Mouse (Mus musculus) C2C12 (cell line): ENCODE data around the gene Lrmda.

Source experiments
- CTCF ChIP-seq: IDR thresholded peaks from one replicate; pipeline ENCODE4 v1.5.1; 2011; ENCODE audit not compliant: control insufficient read depth, insufficient read depth, insufficient read length
- FOSL1 ChIP-seq: IDR thresholded peaks from one replicate; pipeline ENCODE4 v1.8.0; 2011; ENCODE audit warnings: mild to moderate bottlenecking, low read length; ENCODE audit not compliant: poor library complexity, insufficient read depth, severe bottlenecking

GRCm38 (mm10) chr14:22905741-22906667 lies 886.5 kb downstream of the Lrmda start:
- no peak for TF ChIP-seq CTCF
- no peak for TF ChIP-seq FOSL1
